Mouse (Mus musculus): ENCODE measurements around the gene Olfr62. TPM values are rescaled to one million over a fixed set of nuclear protein-coding genes. Genes with fewer than 3 reads are reported as not detected.

The Olfr62 gene
- polyA plus RNA-seq, 1 experiment from 2014 or later = not detected

GRCm38 (mm10) chr4:118645234-118645633 is 13.5 kb upstream of the Olfr62 start:
- H3K4me1 ChIP-seq (replicated peaks; ENCODE audit: control insufficient read depth, insufficient read depth, low read length) = no peaks in the 10 kb centered on the region
- H3K9ac ChIP-seq (replicated peaks; ENCODE audit: low read depth, low read length) = no peak overlapping the region
- H3K36me3 ChIP-seq (ENCODE audit: control insufficient read depth, insufficient read depth) = no peaks in the 10 kb centered on the region
- no peak overlapping the region for H3K4me2 ChIP-seq (ENCODE audit: low read length)
- H3K27me3 ChIP-seq (replicated peaks; ENCODE audit: control insufficient read depth, insufficient read depth, low read length) = no peaks in the 10 kb centered on the region
- no peak for ATAC-seq
- 1% methylated on average over 2 of the region's 2 CpGs for WGBS
- H3K9me3 ChIP-seq (ENCODE audit: control insufficient read depth, low read length) = no peaks in the 10 kb centered on the region
- H3K4me3 ChIP-seq (replicated peaks; ENCODE audit: low read length) = no peak overlapping the region
- no peak overlapping the region for H3K27ac ChIP-seq (ENCODE audit: low read length)

GRCm38 (mm10) chr4:118687086-118687485 is 28.3 kb downstream of the Olfr62 start:
- no peaks in the 10 kb centered on the region for H3K4me1 ChIP-seq (replicated peaks; ENCODE audit: control insufficient read depth, insufficient read depth, low read length)
- H3K9me3 ChIP-seq (ENCODE audit: control insufficient read depth, low read length) = no peaks in the 10 kb centered on the region
- no peak overlapping the region for H3K4me3 ChIP-seq (replicated peaks; ENCODE audit: low read length)
- no peaks in the 10 kb centered on the region for H3K27me3 ChIP-seq (replicated peaks; ENCODE audit: control insufficient read depth, insufficient read depth, low read length)
- no peak for ATAC-seq
- H3K27ac ChIP-seq (ENCODE audit: low read length) = no peak overlapping the region
- H3K9ac ChIP-seq (replicated peaks; ENCODE audit: low read depth, low read length) = no peak overlapping the region
- no peak overlapping the region for H3K4me2 ChIP-seq (ENCODE audit: low read length)
- 76% methylated on average over 2 of the region's 2 CpGs for WGBS
- no peaks in the 10 kb centered on the region for H3K36me3 ChIP-seq (ENCODE audit: control insufficient read depth, insufficient read depth)

GRCm38 (mm10) chr4:118692412-118692973 is 33.7 kb downstream of the Olfr62 start, which contains the start of gene Olfr1342:
TSS of gene Olfr1342 (minus strand) at chr4:118692756.
- H3K4me3 ChIP-seq (replicated peaks; ENCODE audit: low read length) = no peak within 1 kb of the TSS
- no peaks in the 10 kb centered on the region for H3K9me3 ChIP-seq (ENCODE audit: control insufficient read depth, low read length)
- no peak for ATAC-seq
- H3K27ac ChIP-seq (ENCODE audit: low read length) = no peak within 1 kb of the TSS
- H3K27me3 ChIP-seq (replicated peaks; ENCODE audit: control insufficient read depth, insufficient read depth, low read length) = no peaks in the 10 kb centered on the region
- H3K36me3 ChIP-seq (ENCODE audit: control insufficient read depth, insufficient read depth) = no peaks in the 10 kb centered on the region
- 43% methylated on average over 12 of the region's 12 CpGs for WGBS
- H3K4me2 ChIP-seq (ENCODE audit: low read length) = no peak within 1 kb of the TSS
- 0 out of 2 replicates have a peak, but pooled peaks cover 2% of the 10 kb centered on the region for H3K4me1 ChIP-seq (replicated peaks; ENCODE audit: control insufficient read depth, insufficient read depth, low read length)
- no peak within 1 kb of the TSS for H3K9ac ChIP-seq (replicated peaks; ENCODE audit: low read depth, low read length)

- H3K4me1 ChIP-seq (replicated peaks; ENCODE audit: control insufficient read depth, insufficient read depth, low read length) = 0 out of 2 replicates have a peak, but pooled peaks cover 2% of the 10 kb centered on the region
- no peak overlapping the region for H3K4me2 ChIP-seq (ENCODE audit: low read length)
- H3K9ac ChIP-seq (replicated peaks; ENCODE audit: low read depth, low read length) = no peak overlapping the region
- ATAC-seq = peak; percentile 64; the same call in 1 of the 2 replicates
- no peaks in the 10 kb centered on the region for H3K36me3 ChIP-seq (ENCODE audit: control insufficient read depth, insufficient read depth)
- H3K9me3 ChIP-seq (ENCODE audit: control insufficient read depth, low read length) = no peaks in the 10 kb centered on the region
- H3K27me3 ChIP-seq (replicated peaks; ENCODE audit: control insufficient read depth, insufficient read depth, low read length) = no peaks in the 10 kb centered on the region
- H3K4me3 ChIP-seq (replicated peaks; ENCODE audit: low read length) = no peak overlapping the region
- H3K27ac ChIP-seq (ENCODE audit: low read length) = no peak overlapping the region
- WGBS = 18% methylated on average over 2 of the region's 2 CpGs
Measured at GRCm38 (mm10) chr4:118693812-118694211, 35.1 kb downstream of the Olfr62 start.

GRCm38 (mm10) chr4:118703223-118703622 is 44.5 kb downstream of the Olfr62 start, which contains the start of gene Olfr1341:
TSS of gene Olfr1341 (plus strand) at chr4:118703523.
- Histone ChIP-seq H3K27me3 (replicated peaks; ENCODE audit: control insufficient read depth, insufficient read depth, low read length) (no peaks in the 10 kb centered on the region), H3K9me3 (ENCODE audit: control insufficient read depth, low read length) (no peaks in the 10 kb centered on the region), H3K27ac (ENCODE audit: low read length) (no peak within 1 kb of the TSS), H3K4me1 (replicated peaks; ENCODE audit: control insufficient read depth, insufficient read depth, low read length) (no peaks in the 10 kb centered on the region), H3K36me3 (ENCODE audit: control insufficient read depth, insufficient read depth) (no peaks in the 10 kb centered on the region), H3K4me2 (ENCODE audit: low read length) (no peak within 1 kb of the TSS), H3K9ac (replicated peaks; ENCODE audit: low read depth, low read length) (no peak within 1 kb of the TSS), H3K4me3 (replicated peaks; ENCODE audit: low read length) (no peak within 1 kb of the TSS)
- no peak for ATAC-seq
- WGBS = 73% methylated on average over 3 of the region's 3 CpGs

- Histone ChIP-seq H3K4me2 (ENCODE audit: low read length) (no peak overlapping the region), H3K9ac (replicated peaks; ENCODE audit: low read depth, low read length) (no peak overlapping the region), H3K4me3 (replicated peaks; ENCODE audit: low read length) (no peak overlapping the region), H3K4me1 (replicated peaks; ENCODE audit: control insufficient read depth, insufficient read depth, low read length) (no peaks in the 10 kb centered on the region), H3K27me3 (replicated peaks; ENCODE audit: control insufficient read depth, insufficient read depth, low read length) (no peaks in the 10 kb centered on the region), H3K9me3 (ENCODE audit: control insufficient read depth, low read length) (no peaks in the 10 kb centered on the region), H3K36me3 (ENCODE audit: control insufficient read depth, insufficient read depth) (no peaks in the 10 kb centered on the region), H3K27ac (ENCODE audit: low read length) (no peak overlapping the region)
- WGBS = 79% methylated on average over 5 of the region's 5 CpGs
- no peak for ATAC-seq
Measured at GRCm38 (mm10) chr4:118708086-118708485, 49.3 kb downstream of the Olfr62 start.

GRCm38 (mm10) chr4:118711656-118712055 is 52.9 kb downstream of the Olfr62 start:
- no peaks in the 10 kb centered on the region for H3K27me3 ChIP-seq (replicated peaks; ENCODE audit: control insufficient read depth, insufficient read depth, low read length)
- ATAC-seq = no peak
- no peak overlapping the region for H3K4me2 ChIP-seq (ENCODE audit: low read length)
- H3K27ac ChIP-seq (ENCODE audit: low read length) = no peak overlapping the region
- no peaks in the 10 kb centered on the region for H3K36me3 ChIP-seq (ENCODE audit: control insufficient read depth, insufficient read depth)
- WGBS = 14% methylated on average over 1 of the region's 1 CpGs
- H3K4me1 ChIP-seq (replicated peaks; ENCODE audit: control insufficient read depth, insufficient read depth, low read length) = no peaks in the 10 kb centered on the region
- H3K4me3 ChIP-seq (replicated peaks; ENCODE audit: low read length) = no peak overlapping the region
- H3K9me3 ChIP-seq (ENCODE audit: control insufficient read depth, low read length) = no peaks in the 10 kb centered on the region
- H3K9ac ChIP-seq (replicated peaks; ENCODE audit: low read depth, low read length) = no peak overlapping the region

Other genes starting within 250 kb of the Olfr62 start
- gene Szt2, start 249.7 kb upstream of the Olfr62 start, polyA plus RNA-seq (2015; fragmentation: Nextera tagmentation; extraction: Ambion mirVana) = 10.2 and 11.6 TPM in 2 replicates
- gene Med8, start 249.6 kb upstream of the Olfr62 start, polyA plus RNA-seq (2015; fragmentation: Nextera tagmentation; extraction: Ambion mirVana) = 113 and 116 TPM in 2 replicates
- gene Elovl1, start 230.9 kb upstream of the Olfr62 start, polyA plus RNA-seq (2015; fragmentation: Nextera tagmentation; extraction: Ambion mirVana) = 25.9 TPM in 2 replicates
- 87.8 and 113 TPM in 2 replicates for gene Cdc20, start 221.6 kb upstream of the Olfr62 start, polyA plus RNA-seq (2015; fragmentation: Nextera tagmentation; extraction: Ambion mirVana)
- gene Mpl, start 201.4 kb upstream of the Olfr62 start, polyA plus RNA-seq (2015; fragmentation: Nextera tagmentation; extraction: Ambion mirVana) = 0.22 TPM in 1 of 2 replicates, not detected in the other
- gene Tie1, start 168.9 kb upstream of the Olfr62 start, polyA plus RNA-seq (2015; fragmentation: Nextera tagmentation; extraction: Ambion mirVana) = 12.7 and 14.1 TPM in 2 replicates
- 0.26 TPM in 1 of 2 replicates, not detected in the other for gene 2610528J11Rik, start 132.0 kb upstream of the Olfr62 start, polyA plus RNA-seq (2015; fragmentation: Nextera tagmentation; extraction: Ambion mirVana)
- gene Tmem125, start 114.9 kb upstream of the Olfr62 start, polyA plus RNA-seq (2015; fragmentation: Nextera tagmentation; extraction: Ambion mirVana) = 0.21 TPM in 1 of 2 replicates, not detected in the other
- gene Cfap57, start 38.2 kb upstream of the Olfr62 start, polyA plus RNA-seq (2015; fragmentation: Nextera tagmentation; extraction: Ambion mirVana) = 0.72 and 1.3 TPM in 2 replicates
- gene Ebna1bp2, start 38.2 kb upstream of the Olfr62 start, polyA plus RNA-seq (2015; fragmentation: Nextera tagmentation; extraction: Ambion mirVana) = 138 and 150 TPM in 2 replicates
- not detected in 2 replicates for gene Olfr1342, start 33.8 kb downstream of the Olfr62 start, polyA plus RNA-seq (2015; fragmentation: Nextera tagmentation; extraction: Ambion mirVana)
- not detected in 2 replicates for gene Olfr1341, start 44.6 kb downstream of the Olfr62 start, polyA plus RNA-seq (2015; fragmentation: Nextera tagmentation; extraction: Ambion mirVana)
- not detected in 2 replicates for gene Olfr1340, start 61.2 kb downstream of the Olfr62 start, polyA plus RNA-seq (2015; fragmentation: Nextera tagmentation; extraction: Ambion mirVana)
- not detected in 2 replicates for gene Olfr1339, start 73.2 kb downstream of the Olfr62 start, polyA plus RNA-seq (2015; fragmentation: Nextera tagmentation; extraction: Ambion mirVana)
- gene Olfr1338, start 99.8 kb downstream of the Olfr62 start, polyA plus RNA-seq (2015; fragmentation: Nextera tagmentation; extraction: Ambion mirVana) = not detected in 2 replicates
- not detected in 2 replicates for gene Olfr1337, start 123.6 kb downstream of the Olfr62 start, polyA plus RNA-seq (2015; fragmentation: Nextera tagmentation; extraction: Ambion mirVana)
- gene Olfr1335, start 151.0 kb downstream of the Olfr62 start, polyA plus RNA-seq (2015; fragmentation: Nextera tagmentation; extraction: Ambion mirVana) = not detected in 2 replicates
- not detected in 2 replicates for gene Olfr1333, start 177.3 kb downstream of the Olfr62 start, polyA plus RNA-seq (2015; fragmentation: Nextera tagmentation; extraction: Ambion mirVana)
- gene Olfr1331, start 205.7 kb downstream of the Olfr62 start, polyA plus RNA-seq (2015; fragmentation: Nextera tagmentation; extraction: Ambion mirVana) = not detected in 2 replicates
- gene Olfr1330, start 229.6 kb downstream of the Olfr62 start, polyA plus RNA-seq (2015; fragmentation: Nextera tagmentation; extraction: Ambion mirVana) = not detected in 2 replicates